Mouse (Mus musculus): ENCODE results near the gene Agfg2. TPM values are rescaled to one million over a fixed set of nuclear protein-coding genes. Genes with fewer than 3 reads are reported as not detected.
"Not testable (repeated sequence)": the region's sequence is repeated elsewhere in the genome, so short reads cannot be mapped to it uniquely, and the experiment has no call there.

Gene Agfg2
- polyA plus RNA-seq (2014; fragmentation: Nextera tagmentation; extraction: Ambion mirVana), result 23.5 and 26.0 TPM in 2 replicates

- under 1% methylated on average over 60 of the region's 62 CpGs for WGBS
Measured at GRCm38 (mm10) chr5:137684294-137685123, at the start of gene Agfg2. Agfg2 (minus strand) TSS chr5:137684726.

GRCm38 (mm10) chr5:137733638-137734288 is 49.2 kb upstream of the Agfg2 start:
- H3K9ac ChIP-seq (ENCODE audit: low read length), result peak overlapping the region; percentile 48
- peak overlapping the region; percentile 13; the same call in 1 of the 2 replicates for H3K4me3 ChIP-seq (ENCODE audit: low read depth, low read length)
- WGBS, result 49% methylated on average over 12 of the region's 12 CpGs
- no peaks in the 10 kb centered on the region for H3K27me3 ChIP-seq (ENCODE audit: control insufficient read depth, insufficient read depth, low read length)
- peaks cover 39% of the 10 kb centered on the region for H3K4me1 ChIP-seq (replicated peaks; ENCODE audit: control insufficient read depth, insufficient read depth, low read length)
- H3K36me3 ChIP-seq (ENCODE audit: control insufficient read depth, insufficient read depth, low read length), result peaks cover 2% of the 10 kb centered on the region; the same call in 1 of the 2 replicates
- H3K4me2 ChIP-seq (ENCODE audit: low read depth, low read length, severe bottlenecking), result peak overlapping the region; percentile 42
- H3K9me3 ChIP-seq (ENCODE audit: control insufficient read depth, low read length), result no peaks in the 10 kb centered on the region
- ATAC-seq (replicated peaks; ENCODE audit: low FRiP score), result peak; percentile 70
- DNase-seq (ENCODE audit: low spot score), result peak; percentile 80
- H3K27ac ChIP-seq (ENCODE audit: low read depth, low read length), result peak overlapping the region; percentile 97

More at GRCm38 (mm10) chr5:137684294-137685123, at the start of gene Agfg2:
- H3K4me3 ChIP-seq (ENCODE audit: low read depth, low read length), result peak within 1 kb of the TSS; percentile 69
- peaks cover 8% of the 10 kb centered on the region; the same call in 1 of the 2 replicates for H3K4me1 ChIP-seq (replicated peaks; ENCODE audit: control insufficient read depth, insufficient read depth, low read length)
- no peaks in the 10 kb centered on the region for H3K9me3 ChIP-seq (ENCODE audit: control insufficient read depth, low read length)
- DNase-seq (ENCODE audit: low spot score), result peak; percentile 99
- H3K9ac ChIP-seq (ENCODE audit: low read length), result peak within 1 kb of the TSS; percentile 75
- H3K27ac ChIP-seq (ENCODE audit: low read depth, low read length), result 0 out of 2 replicates have a peak within 1 kb of the TSS, but pooled peaks have one; percentile 46
- H3K36me3 ChIP-seq (ENCODE audit: control insufficient read depth, insufficient read depth, low read length), result no peaks in the 10 kb centered on the region
- H3K4me2 ChIP-seq (ENCODE audit: low read depth, low read length, severe bottlenecking), result peak within 1 kb of the TSS; percentile 89
- H3K27me3 ChIP-seq (ENCODE audit: control insufficient read depth, insufficient read depth, low read length), result no peaks in the 10 kb centered on the region
- peak; percentile 98 for ATAC-seq (replicated peaks; ENCODE audit: low FRiP score)

DNA sequence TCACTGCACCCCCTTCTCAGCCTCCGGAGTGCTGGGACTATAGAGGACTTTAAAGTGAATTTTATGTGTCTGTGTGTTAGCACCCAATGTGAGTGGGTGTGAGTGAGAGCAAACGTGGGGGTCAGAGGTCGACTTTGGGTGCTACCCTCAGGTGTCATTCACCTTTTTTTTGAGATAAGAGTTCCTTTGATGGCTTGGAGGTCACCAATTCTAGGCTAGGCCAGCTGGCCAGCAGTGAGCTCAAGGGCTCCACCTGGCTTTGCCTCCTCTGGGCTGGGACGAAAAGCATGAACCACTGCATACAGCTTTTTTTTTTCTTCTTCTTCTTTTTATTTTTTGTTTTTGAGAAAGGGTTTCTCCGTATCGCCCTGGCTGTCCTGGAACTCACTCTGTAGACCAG is 42.2 kb upstream of the Agfg2 start:
- Histone ChIP-seq H3K4me2 (ENCODE audit: low read depth, low read length, severe bottlenecking) (no peak overlapping the region), H3K9ac (ENCODE audit: low read length) (no peak overlapping the region), H3K36me3 (ENCODE audit: control insufficient read depth, insufficient read depth, low read length) (no peaks in the 10 kb centered on the region; the same call in 1 of the 2 replicates), H3K27me3 (ENCODE audit: control insufficient read depth, insufficient read depth, low read length) (no peaks in the 10 kb centered on the region), H3K4me3 (ENCODE audit: low read depth, low read length) (no peak overlapping the region), H3K27ac (ENCODE audit: low read depth, low read length) (no peak overlapping the region), H3K4me1 (replicated peaks; ENCODE audit: control insufficient read depth, insufficient read depth, low read length) (0 out of 2 replicates have a peak, but pooled peaks cover 2% of the 10 kb centered on the region), H3K9me3 (ENCODE audit: control insufficient read depth, low read length) (no peaks in the 10 kb centered on the region)
- DNase-seq (ENCODE audit: low spot score) (no peak), ATAC-seq (replicated peaks; ENCODE audit: low FRiP score) (no peak)
- 76% methylated on average over 6 of the region's 6 CpGs for WGBS

- 92% methylated on average over 5 of the region's 5 CpGs for WGBS
- Histone ChIP-seq H3K4me3 (ENCODE audit: low read depth, low read length) (no peak overlapping the region), H3K27ac (ENCODE audit: low read depth, low read length) (no peak overlapping the region), H3K36me3 (ENCODE audit: control insufficient read depth, insufficient read depth, low read length) (no peaks in the 10 kb centered on the region), H3K9ac (ENCODE audit: low read length) (no peak overlapping the region), H3K27me3 (ENCODE audit: control insufficient read depth, insufficient read depth, low read length) (no peaks in the 10 kb centered on the region), H3K4me2 (ENCODE audit: low read depth, low read length, severe bottlenecking) (no peak overlapping the region), H3K9me3 (ENCODE audit: control insufficient read depth, low read length) (no peaks in the 10 kb centered on the region), H3K4me1 (replicated peaks; ENCODE audit: control insufficient read depth, insufficient read depth, low read length) (no peaks in the 10 kb centered on the region)
- ATAC-seq (replicated peaks; ENCODE audit: low FRiP score) (no peak), DNase-seq (ENCODE audit: low spot score) (no peak)
Measured at GRCm38 (mm10) chr5:137723840-137724239, 39.3 kb upstream of the Agfg2 start.

- not testable (repeated sequence) for H3K4me3 ChIP-seq (ENCODE audit: low read depth, low read length); H3K9me3 ChIP-seq (ENCODE audit: control insufficient read depth, low read length); H3K4me2 ChIP-seq (ENCODE audit: low read depth, low read length, severe bottlenecking); H3K4me1 ChIP-seq (replicated peaks; ENCODE audit: control insufficient read depth, insufficient read depth, low read length); H3K27me3 ChIP-seq (ENCODE audit: control insufficient read depth, insufficient read depth, low read length); H3K36me3 ChIP-seq (ENCODE audit: control insufficient read depth, insufficient read depth, low read length); H3K27ac ChIP-seq (ENCODE audit: low read depth, low read length); DNase-seq (ENCODE audit: low spot score); ATAC-seq (replicated peaks; ENCODE audit: low FRiP score); H3K9ac ChIP-seq (ENCODE audit: low read length)
- WGBS, result 32% methylated on average over 10 of the region's 16 CpGs
Measured at GRCm38 (mm10) chr5:137720558-137721164, 36.1 kb upstream of the Agfg2 start.

- Histone ChIP-seq H3K36me3 (ENCODE audit: control insufficient read depth, insufficient read depth, low read length) (no peaks in the 10 kb centered on the region), H3K4me1 (replicated peaks; ENCODE audit: control insufficient read depth, insufficient read depth, low read length) (no peaks in the 10 kb centered on the region), H3K9ac (ENCODE audit: low read length) (no peak overlapping the region), H3K27ac (ENCODE audit: low read depth, low read length) (no peak overlapping the region), H3K4me3 (ENCODE audit: low read depth, low read length) (no peak overlapping the region), H3K27me3 (ENCODE audit: control insufficient read depth, insufficient read depth, low read length) (no peaks in the 10 kb centered on the region), H3K9me3 (ENCODE audit: control insufficient read depth, low read length) (no peaks in the 10 kb centered on the region), H3K4me2 (ENCODE audit: low read depth, low read length, severe bottlenecking) (no peak overlapping the region)
- DNase-seq (ENCODE audit: low spot score) (no peak), ATAC-seq (replicated peaks; ENCODE audit: low FRiP score) (no peak)
- 91% methylated on average over 6 of the region's 6 CpGs for WGBS
Measured at GRCm38 (mm10) chr5:137719088-137719487, 34.6 kb upstream of the Agfg2 start.

DNA sequence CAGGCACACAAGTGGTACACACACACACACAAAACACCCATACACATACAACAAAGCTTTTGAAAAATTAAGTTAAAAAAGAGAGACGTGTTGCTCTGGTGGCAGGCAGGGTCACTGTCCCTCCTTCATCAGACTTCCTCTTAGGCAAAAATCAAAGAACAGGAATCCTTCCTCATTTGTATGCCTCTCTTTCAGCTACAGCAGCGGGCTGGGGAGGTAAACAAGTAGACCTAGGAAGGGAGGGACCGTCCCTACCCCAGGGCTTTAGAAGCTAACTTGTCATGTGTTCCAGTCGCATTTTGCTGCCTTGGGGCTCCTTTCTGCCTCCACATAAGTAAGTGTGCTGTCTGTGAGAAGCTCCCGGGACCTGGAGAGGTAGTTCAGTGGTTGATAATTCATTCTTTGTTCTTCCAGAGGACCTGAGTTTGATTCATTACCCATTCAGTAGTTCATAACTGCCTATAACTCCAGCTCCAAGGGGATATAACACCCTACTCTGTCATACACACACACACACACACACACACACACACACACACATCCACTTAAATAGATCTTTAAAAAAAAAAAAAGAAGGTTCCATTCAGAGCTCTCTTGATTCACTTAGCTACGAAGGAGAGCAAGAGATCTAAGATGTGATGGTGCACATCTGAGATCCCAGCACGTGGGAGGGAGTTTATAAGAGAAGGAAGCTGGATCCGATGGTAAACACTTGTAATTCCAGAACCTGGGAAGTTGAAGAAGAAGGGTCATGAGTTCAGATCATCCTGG is 33.7 kb upstream of the Agfg2 start:
- Histone ChIP-seq H3K4me2 (ENCODE audit: low read depth, low read length, severe bottlenecking) (no peak overlapping the region), H3K4me3 (ENCODE audit: low read depth, low read length) (no peak overlapping the region), H3K36me3 (ENCODE audit: control insufficient read depth, insufficient read depth, low read length) (no peaks in the 10 kb centered on the region), H3K9me3 (ENCODE audit: control insufficient read depth, low read length) (no peaks in the 10 kb centered on the region), H3K9ac (ENCODE audit: low read length) (no peak overlapping the region), H3K27ac (ENCODE audit: low read depth, low read length) (no peak overlapping the region), H3K4me1 (replicated peaks; ENCODE audit: control insufficient read depth, insufficient read depth, low read length) (no peaks in the 10 kb centered on the region), H3K27me3 (ENCODE audit: control insufficient read depth, insufficient read depth, low read length) (no peaks in the 10 kb centered on the region)
- DNase-seq (ENCODE audit: low spot score) (no peak), ATAC-seq (replicated peaks; ENCODE audit: low FRiP score) (no peak)
- WGBS, result 69% methylated on average over 8 of the region's 8 CpGs

DNA sequence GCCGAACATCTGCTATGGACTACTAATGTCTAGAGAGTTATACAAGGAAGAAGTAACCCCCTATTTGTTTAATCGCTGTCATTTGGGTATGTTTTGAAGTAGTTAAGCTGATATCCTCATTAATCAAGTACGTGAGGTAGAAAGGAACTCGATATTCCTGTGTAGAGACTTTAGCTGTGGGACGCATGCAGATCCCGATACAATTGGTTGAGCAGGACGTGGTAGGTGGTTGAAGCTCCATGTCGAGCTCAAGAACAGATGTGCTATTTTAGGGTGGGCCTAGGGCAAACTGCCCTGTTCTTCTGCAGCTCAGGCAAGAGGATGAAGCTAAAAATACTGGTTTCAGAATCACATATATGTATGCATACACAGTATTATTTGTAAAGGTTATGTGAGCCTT is 31.2 kb upstream of the Agfg2 start:
- Histone ChIP-seq H3K27me3 (ENCODE audit: control insufficient read depth, insufficient read depth, low read length) (no peaks in the 10 kb centered on the region), H3K9me3 (ENCODE audit: control insufficient read depth, low read length) (no peaks in the 10 kb centered on the region), H3K4me2 (ENCODE audit: low read depth, low read length, severe bottlenecking) (no peak overlapping the region), H3K27ac (ENCODE audit: low read depth, low read length) (no peak overlapping the region), H3K4me1 (replicated peaks; ENCODE audit: control insufficient read depth, insufficient read depth, low read length) (no peaks in the 10 kb centered on the region), H3K4me3 (ENCODE audit: low read depth, low read length) (no peak overlapping the region), H3K9ac (ENCODE audit: low read length) (no peak overlapping the region), H3K36me3 (ENCODE audit: control insufficient read depth, insufficient read depth, low read length) (no peaks in the 10 kb centered on the region)
- DNase-seq (ENCODE audit: low spot score) (no peak), ATAC-seq (replicated peaks; ENCODE audit: low FRiP score) (no peak)
- 89% methylated on average over 8 of the region's 8 CpGs for WGBS

All from forebrain, embryonic 11.5 days (tissue).